Mouse (Mus musculus): ENCODE data around the gene Slc9a3r1. TPM values are rescaled to one million over a fixed set of nuclear protein-coding genes. Genes with fewer than 3 reads are reported as not detected.

Gene Slc9a3r1
- polyA plus RNA-seq, 1 experiment, result 16.1 TPM

DNA sequence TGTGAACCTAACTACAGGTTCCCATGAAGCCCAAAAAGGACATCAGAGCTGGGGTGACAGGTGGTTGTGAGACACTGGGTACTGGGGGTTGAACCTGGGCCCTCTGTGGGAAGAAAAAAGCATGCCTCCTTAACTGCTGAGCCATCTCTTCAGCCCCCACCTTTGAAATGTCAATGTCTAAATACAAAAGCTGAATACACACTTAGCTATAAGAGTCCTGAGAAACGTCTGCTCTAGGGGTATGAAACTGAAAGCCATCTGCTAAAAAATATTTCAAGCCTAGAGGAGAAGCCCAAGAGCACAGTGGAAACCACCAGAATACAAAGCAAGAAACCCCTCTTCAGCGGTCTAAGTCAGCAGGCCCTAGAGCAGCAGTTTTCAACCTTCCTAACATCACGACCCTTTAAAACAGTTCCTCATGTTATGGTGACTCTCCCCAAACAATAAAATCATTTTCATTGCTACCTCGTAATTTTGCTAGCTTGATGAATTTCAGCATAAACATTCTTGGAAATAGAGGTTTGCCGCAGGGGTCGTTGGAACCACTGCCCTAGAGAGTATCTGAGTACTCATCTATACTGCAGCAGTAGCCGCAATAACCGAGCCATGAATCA, 31.3 kb upstream of the Slc9a3r1 start:
- no peak overlapping the region for H3K4me3 ChIP-seq
- H3K4me2 ChIP-seq (ENCODE audit: low read depth), result no peak overlapping the region
- no peak overlapping the region for H3ac ChIP-seq (ENCODE audit: control insufficient read depth, insufficient read length)
- H3K27me3 ChIP-seq (ENCODE audit: control insufficient read depth, insufficient read depth, insufficient read length), result no peaks in the 10 kb centered on the region
- no peaks in the 10 kb centered on the region for H3K36me3 ChIP-seq (ENCODE audit: control insufficient read depth, insufficient read depth)
- TF ChIP-seq SRF (IDR thresholded peaks at IDR 0.05; ENCODE audit: control insufficient read depth, insufficient read length, low read depth), result no peak
- TF ChIP-seq POLR2AphosphoS2 (IDR thresholded peaks at IDR 0.05; ENCODE audit: insufficient read length, low read depth), result no peak
- TF ChIP-seq MYOG (IDR thresholded peaks at IDR 0.05; ENCODE audit: control insufficient read depth in 1 of 3, insufficient read depth in 1 of 3, insufficient read length in 2 of 3, low read depth in 2 of 3), result no peak
- H3K79me2 ChIP-seq (ENCODE audit: control insufficient read depth, insufficient read depth), result no peaks in the 10 kb centered on the region

DNA sequence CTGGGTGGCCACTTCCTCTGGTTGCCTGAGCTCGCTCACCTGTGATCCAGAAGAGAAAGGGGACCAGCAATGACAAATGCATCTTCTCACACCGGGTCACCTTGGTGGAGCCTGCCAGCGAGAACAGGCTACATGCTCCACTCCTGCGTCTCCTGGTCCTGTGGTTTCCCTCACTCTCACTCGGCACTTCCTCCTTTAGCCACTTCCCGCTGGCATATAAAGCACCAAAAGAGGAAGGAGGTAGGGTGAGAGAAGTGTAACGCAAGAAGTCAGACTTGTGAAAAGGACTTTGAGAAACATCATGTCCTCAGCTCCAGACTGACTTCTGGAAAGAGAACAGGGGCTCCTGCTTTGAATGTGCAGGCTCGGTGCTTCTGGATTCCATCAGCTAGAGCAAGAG, 29.3 kb upstream of the Slc9a3r1 start, which contains the start of gene Cd300lf:
TSS of gene Cd300lf (minus strand) at position 193 of the 400 bp plus-strand sequence.
- Histone ChIP-seq H3K4me2 (ENCODE audit: low read depth) (no peak within 1 kb of the TSS), H3K36me3 (ENCODE audit: control insufficient read depth, insufficient read depth) (no peaks in the 10 kb centered on the region), H3K4me3 (no peak within 1 kb of the TSS), H3K27me3 (ENCODE audit: control insufficient read depth, insufficient read depth, insufficient read length) (no peaks in the 10 kb centered on the region), H3K79me2 (ENCODE audit: control insufficient read depth, insufficient read depth) (no peaks in the 10 kb centered on the region), H3ac (ENCODE audit: control insufficient read depth, insufficient read length) (no peak within 1 kb of the TSS)
- TF ChIP-seq POLR2AphosphoS2 (IDR thresholded peaks at IDR 0.05; ENCODE audit: insufficient read length, low read depth) (no peak), MAX (IDR thresholded peaks at IDR 0.05; ENCODE audit: low read depth) (no peak)

DNA sequence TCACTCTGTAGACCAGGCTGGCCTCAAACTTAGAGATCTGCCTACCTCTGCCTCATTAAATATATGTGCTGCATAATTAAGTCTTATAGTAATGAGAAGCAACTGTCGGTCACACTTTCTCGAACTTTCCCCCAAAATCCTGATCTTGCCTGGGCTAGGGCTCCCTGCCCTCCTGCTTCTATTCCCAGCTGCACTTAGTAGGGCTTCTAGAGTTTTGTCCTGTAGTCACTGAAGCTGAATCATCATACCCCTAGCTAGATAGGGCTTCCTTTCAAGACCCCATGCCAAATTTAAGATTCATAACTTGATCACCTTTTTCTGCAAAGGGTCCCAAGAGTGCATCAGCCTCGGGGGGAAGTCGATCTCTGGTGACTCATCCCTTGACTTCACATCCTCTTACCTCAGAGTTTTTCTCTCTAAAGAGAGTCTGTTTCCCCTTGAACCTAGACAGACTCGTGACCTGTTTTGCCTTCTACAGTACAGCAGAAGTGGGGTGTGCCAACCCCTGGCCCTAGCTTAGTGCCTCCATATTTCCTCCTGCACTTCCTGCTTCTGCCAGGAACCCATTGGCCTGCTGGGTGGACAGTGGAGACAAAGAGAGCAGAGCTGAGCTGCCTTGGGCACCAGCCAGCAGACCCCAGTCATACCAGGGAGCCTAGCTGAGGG, 24.4 kb upstream of the Slc9a3r1 start:
- no peak for TF ChIP-seq MAX (IDR thresholded peaks at IDR 0.05; ENCODE audit: low read depth)
- no peaks in the 10 kb centered on the region for H3K36me3 ChIP-seq (ENCODE audit: control insufficient read depth, insufficient read depth)

DNA sequence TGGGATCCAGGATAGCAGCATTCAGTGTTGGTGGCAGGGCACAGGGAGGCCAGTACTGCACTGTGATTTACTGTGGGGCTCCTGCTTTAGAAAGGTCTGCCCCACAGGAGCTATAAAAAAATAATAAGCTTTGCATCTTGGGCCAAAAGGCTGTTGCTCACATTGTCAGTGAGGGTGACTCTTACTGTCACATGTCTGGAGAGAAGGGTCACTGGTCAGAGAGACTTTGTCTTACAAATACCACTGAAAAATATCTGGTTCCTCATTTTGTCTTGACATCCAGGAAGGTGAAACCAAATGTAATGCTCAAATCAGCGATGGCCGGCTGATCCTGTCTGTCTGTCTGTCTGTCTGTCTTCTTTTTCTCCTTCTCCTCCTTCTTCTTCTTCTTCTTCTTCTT, 21.2 kb upstream of the Slc9a3r1 start:
- Histone ChIP-seq H3K4me3 (no peak overlapping the region), H3ac (ENCODE audit: control insufficient read depth, insufficient read length) (no peak overlapping the region), H3K27me3 (ENCODE audit: control insufficient read depth, insufficient read depth, insufficient read length) (peaks cover 5% of the 10 kb centered on the region), H3K36me3 (ENCODE audit: control insufficient read depth, insufficient read depth) (no peaks in the 10 kb centered on the region), H3K79me2 (ENCODE audit: control insufficient read depth, insufficient read depth) (no peaks in the 10 kb centered on the region), H3K4me2 (ENCODE audit: low read depth) (no peak overlapping the region)
- TF ChIP-seq POLR2A (IDR thresholded peaks at IDR 0.05; ENCODE audit: insufficient read length, low read depth) (no peak), CEBPB (IDR thresholded peaks at IDR 0.05; ENCODE audit: insufficient read depth, poor library complexity, severe bottlenecking) (no peak), POLR2AphosphoS2 (IDR thresholded peaks at IDR 0.05; ENCODE audit: insufficient read length, low read depth) (no peak), SRF (IDR thresholded peaks at IDR 0.05; ENCODE audit: control insufficient read depth, insufficient read length, low read depth) (no peak), TCF12 (IDR thresholded peaks at IDR 0.05; ENCODE audit: insufficient read depth, poor library complexity, severe bottlenecking) (no peak), REST (IDR thresholded peaks at IDR 0.05; ENCODE audit: insufficient read depth, insufficient read length) (no peak), MYOD1 (IDR thresholded peaks at IDR 0.05; ENCODE audit: control insufficient read depth in 1 of 3, insufficient read length in 2 of 3, low read depth in 2 of 3) (no peak), E2F4 (IDR thresholded peaks at IDR 0.05; ENCODE audit: insufficient read depth) (no peak), MAX (IDR thresholded peaks at IDR 0.05; ENCODE audit: low read depth) (no peak), MYOG (IDR thresholded peaks at IDR 0.05; ENCODE audit: control insufficient read depth in 1 of 3, insufficient read depth in 1 of 3, insufficient read length in 2 of 3, low read depth in 2 of 3) (no peak), TCF3 (IDR thresholded peaks at IDR 0.05; ENCODE audit: insufficient read length, low read depth) (no peak)

More for the DNA sequence above, 24.4 kb upstream of the Slc9a3r1 start:
- no peak overlapping the region for H3K4me2 ChIP-seq (ENCODE audit: low read depth)
- H3K27me3 ChIP-seq (ENCODE audit: control insufficient read depth, insufficient read depth, insufficient read length), result peaks cover 5% of the 10 kb centered on the region
- H3K4me3 ChIP-seq, result no peak overlapping the region
- no peaks in the 10 kb centered on the region for H3K79me2 ChIP-seq (ENCODE audit: control insufficient read depth, insufficient read depth)
- no peak overlapping the region for H3ac ChIP-seq (ENCODE audit: control insufficient read depth, insufficient read length)

DNA sequence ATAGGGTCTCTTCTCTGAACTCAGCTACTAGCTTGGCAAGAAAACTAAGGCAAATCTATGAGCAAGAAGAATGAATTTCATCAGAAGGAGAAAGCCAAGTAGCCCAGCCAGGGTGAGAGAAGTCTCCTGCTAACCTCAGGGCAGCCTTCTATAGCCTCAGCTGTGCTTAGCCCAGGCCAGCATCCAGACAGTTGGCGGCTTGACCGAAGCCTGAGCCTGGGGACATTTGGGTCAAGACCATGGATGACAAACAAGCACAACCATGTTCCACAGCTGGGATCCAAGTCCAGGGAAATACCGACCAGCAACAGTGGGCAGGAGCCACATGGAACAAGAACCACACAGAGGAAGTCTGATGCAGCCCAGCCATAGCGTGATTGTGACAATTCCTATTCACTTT, 15.3 kb upstream of the Slc9a3r1 start:
- H3K4me2 ChIP-seq (ENCODE audit: low read depth), result no peak overlapping the region
- H3ac ChIP-seq (ENCODE audit: control insufficient read depth, insufficient read length), result no peak overlapping the region
- H3K4me3 ChIP-seq, result no peak overlapping the region
- no peak for TF ChIP-seq SRF (IDR thresholded peaks at IDR 0.05; ENCODE audit: control insufficient read depth, insufficient read length, low read depth)
- no peak for TF ChIP-seq MYOD1 (IDR thresholded peaks at IDR 0.05; ENCODE audit: control insufficient read depth in 1 of 3, insufficient read length in 2 of 3, low read depth in 2 of 3)
- TF ChIP-seq MYOG (IDR thresholded peaks at IDR 0.05; ENCODE audit: control insufficient read depth in 1 of 3, insufficient read depth in 1 of 3, insufficient read length in 2 of 3, low read depth in 2 of 3), result peak in 2 of 3 experiments; percentile 24 to 59
- H3K27me3 ChIP-seq (ENCODE audit: control insufficient read depth, insufficient read depth, insufficient read length), result no peaks in the 10 kb centered on the region
- no peaks in the 10 kb centered on the region for H3K79me2 ChIP-seq (ENCODE audit: control insufficient read depth, insufficient read depth)
- H3K36me3 ChIP-seq (ENCODE audit: control insufficient read depth, insufficient read depth), result no peaks in the 10 kb centered on the region

DNA sequence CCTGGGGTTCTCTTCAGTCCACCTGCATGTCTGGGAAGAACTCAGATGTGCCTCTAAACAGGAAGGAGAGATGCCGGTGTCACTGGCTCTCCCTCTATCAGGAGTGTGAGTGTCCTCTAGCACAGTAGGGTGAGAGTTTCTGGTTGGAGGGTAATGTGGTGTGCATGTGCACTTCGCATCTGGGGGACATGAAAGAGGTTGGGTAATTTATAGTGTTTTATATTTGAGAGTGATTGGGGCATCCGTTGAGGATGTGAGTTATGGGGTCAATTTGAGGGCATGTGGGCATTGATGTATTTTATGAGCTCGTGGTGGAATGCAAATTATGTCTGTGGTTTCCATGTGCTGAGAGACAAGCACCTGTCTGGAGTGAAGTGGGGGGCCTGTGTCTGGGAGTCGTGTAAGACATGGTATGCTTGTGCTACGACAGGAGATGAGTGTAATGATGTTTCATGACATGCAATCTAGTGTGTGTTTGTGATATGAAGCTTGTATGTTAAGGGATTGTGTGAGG, 12.3 kb upstream of the Slc9a3r1 start:
- H3K36me3 ChIP-seq (ENCODE audit: control insufficient read depth, insufficient read depth), result no peaks in the 10 kb centered on the region
- H3ac ChIP-seq (ENCODE audit: control insufficient read depth, insufficient read length), result no peak overlapping the region
- TF ChIP-seq MYOD1 (IDR thresholded peaks at IDR 0.05; ENCODE audit: control insufficient read depth in 1 of 3, insufficient read length in 2 of 3, low read depth in 2 of 3), result no peak
- TF ChIP-seq POLR2A (IDR thresholded peaks at IDR 0.05; ENCODE audit: insufficient read length, low read depth), result no peak
- no peak for TF ChIP-seq CEBPB (IDR thresholded peaks at IDR 0.05; ENCODE audit: insufficient read depth, poor library complexity, severe bottlenecking)
- TF ChIP-seq REST (IDR thresholded peaks at IDR 0.05; ENCODE audit: insufficient read depth, insufficient read length), result no peak
- TF ChIP-seq TCF3 (IDR thresholded peaks at IDR 0.05; ENCODE audit: insufficient read length, low read depth), result no peak
- no peak for TF ChIP-seq MAX (IDR thresholded peaks at IDR 0.05; ENCODE audit: low read depth)
- no peak for TF ChIP-seq SRF (IDR thresholded peaks at IDR 0.05; ENCODE audit: control insufficient read depth, insufficient read length, low read depth)
- no peak for TF ChIP-seq USF1 (IDR thresholded peaks at IDR 0.05; ENCODE audit: low read depth)
- H3K27me3 ChIP-seq (ENCODE audit: control insufficient read depth, insufficient read depth, insufficient read length), result peaks cover 13% of the 10 kb centered on the region
- no peaks in the 10 kb centered on the region for H3K79me2 ChIP-seq (ENCODE audit: control insufficient read depth, insufficient read depth)
- H3K4me2 ChIP-seq (ENCODE audit: low read depth), result no peak overlapping the region
- H3K4me3 ChIP-seq, result no peak overlapping the region
